Mouse (Mus musculus): Measurements from ENCODE around the gene Efcab1. TPM values are rescaled to one million over a fixed set of nuclear protein-coding genes. Genes with fewer than 3 reads are reported as not detected.
A peak's percentile ranks its signal among the peaks of the same experiment; 100 is the strongest.
"Not testable (repeated sequence)": the region's sequence is repeated elsewhere in the genome, so short reads cannot be mapped to it uniquely, and the experiment has no call there.

Efcab1 gene
- polyA plus RNA-seq, 1 experiment from 2014 or later: 9.0 TPM

GRCm38 (mm10) chr16:14936478-14937166 lies 30.2 kb downstream of the Efcab1 start:
- not testable (repeated sequence) for H3K4me1 ChIP-seq (replicated peaks; ENCODE audit: control insufficient read depth, insufficient read depth, low read length); H3K4me3 ChIP-seq (ENCODE audit: low read depth, low read length); ATAC-seq (replicated peaks; ENCODE audit: low FRiP score, low TSS enrichment, low read depth); DNase-seq (ENCODE audit: low spot score); H3K4me2 ChIP-seq (ENCODE audit: low read length); H3K36me3 ChIP-seq (ENCODE audit: control insufficient read depth, insufficient read depth, low read length); H3K27ac ChIP-seq (ENCODE audit: low read depth); H3K9ac ChIP-seq (ENCODE audit: low read length); H3K9me3 ChIP-seq (ENCODE audit: control insufficient read depth, low read length); H3K27me3 ChIP-seq (replicated peaks; ENCODE audit: control insufficient read depth, insufficient read depth, low read length)
- 47% methylated on average over 6 of the region's 7 CpGs for WGBS

GRCm38 (mm10) chr16:14939552-14939951 lies 33.1 kb downstream of the Efcab1 start:
- Histone ChIP-seq H3K9ac (ENCODE audit: low read length) (no peak overlapping the region), H3K4me1 (replicated peaks; ENCODE audit: control insufficient read depth, insufficient read depth, low read length) (peaks cover 7% of the 10 kb centered on the region; the same call in 1 of the 2 replicates), H3K27me3 (replicated peaks; ENCODE audit: control insufficient read depth, insufficient read depth, low read length) (no peaks in the 10 kb centered on the region), H3K9me3 (ENCODE audit: control insufficient read depth, low read length) (no peaks in the 10 kb centered on the region), H3K4me2 (ENCODE audit: low read length) (no peak overlapping the region), H3K36me3 (ENCODE audit: control insufficient read depth, insufficient read depth, low read length) (no peaks in the 10 kb centered on the region), H3K27ac (ENCODE audit: low read depth) (no peak overlapping the region), H3K4me3 (ENCODE audit: low read depth, low read length) (no peak overlapping the region)
- WGBS: 54% methylated on average over 1 of the region's 1 CpGs
- ATAC-seq (replicated peaks; ENCODE audit: low FRiP score, low TSS enrichment, low read depth): no peak
- no peak for DNase-seq (ENCODE audit: low spot score)

GRCm38 (mm10) chr16:14939994-14940715 lies 33.7 kb downstream of the Efcab1 start:
- 38% methylated on average over 1 of the region's 1 CpGs for WGBS
- Histone ChIP-seq H3K4me1 (replicated peaks; ENCODE audit: control insufficient read depth, insufficient read depth, low read length) (peaks cover 7% of the 10 kb centered on the region; the same call in 1 of the 2 replicates), H3K4me3 (ENCODE audit: low read depth, low read length) (no peak overlapping the region), H3K4me2 (ENCODE audit: low read length) (no peak overlapping the region), H3K27ac (ENCODE audit: low read depth) (0 out of 2 replicates have a peak overlapping the region, but pooled peaks have one; percentile 74), H3K36me3 (ENCODE audit: control insufficient read depth, insufficient read depth, low read length) (no peaks in the 10 kb centered on the region), H3K9me3 (ENCODE audit: control insufficient read depth, low read length) (no peaks in the 10 kb centered on the region), H3K9ac (ENCODE audit: low read length) (no peak overlapping the region), H3K27me3 (replicated peaks; ENCODE audit: control insufficient read depth, insufficient read depth, low read length) (no peaks in the 10 kb centered on the region)
- no peak for ATAC-seq (replicated peaks; ENCODE audit: low FRiP score, low TSS enrichment, low read depth)
- no peak for DNase-seq (ENCODE audit: low spot score)

- 48% methylated on average over 3 of the region's 3 CpGs for WGBS
- Histone ChIP-seq H3K9me3 (ENCODE audit: control insufficient read depth, low read length) (no peaks in the 10 kb centered on the region), H3K4me2 (ENCODE audit: low read length) (no peak overlapping the region), H3K36me3 (ENCODE audit: control insufficient read depth, insufficient read depth, low read length) (no peaks in the 10 kb centered on the region), H3K4me3 (ENCODE audit: low read depth, low read length) (no peak overlapping the region), H3K27me3 (replicated peaks; ENCODE audit: control insufficient read depth, insufficient read depth, low read length) (no peaks in the 10 kb centered on the region), H3K4me1 (replicated peaks; ENCODE audit: control insufficient read depth, insufficient read depth, low read length) (peaks cover 7% of the 10 kb centered on the region; the same call in 1 of the 2 replicates), H3K27ac (ENCODE audit: low read depth) (peak overlapping the region; percentile 74), H3K9ac (ENCODE audit: low read length) (no peak overlapping the region)
- DNase-seq (ENCODE audit: low spot score) (no peak), ATAC-seq (replicated peaks; ENCODE audit: low FRiP score, low TSS enrichment, low read depth) (0 out of 2 replicates have a peak, but pooled peaks have one; percentile 34)
Measured at GRCm38 (mm10) chr16:14940898-14941297, 34.5 kb downstream of the Efcab1 start.

- DNase-seq (ENCODE audit: low spot score): no peak
Measured at GRCm38 (mm10) chr16:14943530-14943929, 37.1 kb downstream of the Efcab1 start.

GRCm38 (mm10) chr16:14947561-14947960 lies 41.2 kb downstream of the Efcab1 start:
- H3K4me2 ChIP-seq (ENCODE audit: low read length); H3K27ac ChIP-seq (ENCODE audit: low read depth); H3K4me3 ChIP-seq (ENCODE audit: low read depth, low read length); H3K4me1 ChIP-seq (replicated peaks; ENCODE audit: control insufficient read depth, insufficient read depth, low read length); ATAC-seq (replicated peaks; ENCODE audit: low FRiP score, low TSS enrichment, low read depth); H3K27me3 ChIP-seq (replicated peaks; ENCODE audit: control insufficient read depth, insufficient read depth, low read length); H3K36me3 ChIP-seq (ENCODE audit: control insufficient read depth, insufficient read depth, low read length); H3K9me3 ChIP-seq (ENCODE audit: control insufficient read depth, low read length); H3K9ac ChIP-seq (ENCODE audit: low read length); DNase-seq (ENCODE audit: low spot score): not testable (repeated sequence)
- WGBS: 96% methylated on average over 2 of the region's 2 CpGs

More at GRCm38 (mm10) chr16:14943530-14943929, 37.1 kb downstream of the Efcab1 start:
- no peak for ATAC-seq (replicated peaks; ENCODE audit: low FRiP score, low TSS enrichment, low read depth)
- H3K4me2 ChIP-seq (ENCODE audit: low read length): no peak overlapping the region
- peaks cover 7% of the 10 kb centered on the region; the same call in 1 of the 2 replicates for H3K4me1 ChIP-seq (replicated peaks; ENCODE audit: control insufficient read depth, insufficient read depth, low read length)
- H3K9ac ChIP-seq (ENCODE audit: low read length): no peak overlapping the region
- no peaks in the 10 kb centered on the region for H3K9me3 ChIP-seq (ENCODE audit: control insufficient read depth, low read length)
- H3K36me3 ChIP-seq (ENCODE audit: control insufficient read depth, insufficient read depth, low read length): no peaks in the 10 kb centered on the region
- WGBS: 79% methylated on average over 2 of the region's 2 CpGs
- H3K27me3 ChIP-seq (replicated peaks; ENCODE audit: control insufficient read depth, insufficient read depth, low read length): no peaks in the 10 kb centered on the region
- H3K27ac ChIP-seq (ENCODE audit: low read depth): no peak overlapping the region
- no peak overlapping the region for H3K4me3 ChIP-seq (ENCODE audit: low read depth, low read length)

- no peaks in the 10 kb centered on the region for H3K36me3 ChIP-seq (ENCODE audit: control insufficient read depth, insufficient read depth, low read length)
- DNase-seq (ENCODE audit: low spot score) (no peak), ATAC-seq (replicated peaks; ENCODE audit: low FRiP score, low TSS enrichment, low read depth) (no peak)
- no peak overlapping the region for H3K4me2 ChIP-seq (ENCODE audit: low read length)
- H3K9ac ChIP-seq (ENCODE audit: low read length): no peak overlapping the region
- no peak overlapping the region for H3K4me3 ChIP-seq (ENCODE audit: low read depth, low read length)
- no peaks in the 10 kb centered on the region for H3K9me3 ChIP-seq (ENCODE audit: control insufficient read depth, low read length)
- 39% methylated on average over 2 of the region's 2 CpGs for WGBS
- no peaks in the 10 kb centered on the region for H3K4me1 ChIP-seq (replicated peaks; ENCODE audit: control insufficient read depth, insufficient read depth, low read length)
- no peak overlapping the region for H3K27ac ChIP-seq (ENCODE audit: low read depth)
- H3K27me3 ChIP-seq (replicated peaks; ENCODE audit: control insufficient read depth, insufficient read depth, low read length): no peaks in the 10 kb centered on the region
Measured at GRCm38 (mm10) chr16:14951894-14952293, 45.5 kb downstream of the Efcab1 start.

GRCm38 (mm10) chr16:14959743-14960142 lies 53.3 kb downstream of the Efcab1 start:
- Histone ChIP-seq H3K4me1 (replicated peaks; ENCODE audit: control insufficient read depth, insufficient read depth, low read length) (no peaks in the 10 kb centered on the region), H3K9ac (ENCODE audit: low read length) (no peak overlapping the region), H3K27ac (ENCODE audit: low read depth) (no peak overlapping the region), H3K9me3 (ENCODE audit: control insufficient read depth, low read length) (0 out of 2 replicates have a peak, but pooled peaks cover 5% of the 10 kb centered on the region), H3K4me2 (ENCODE audit: low read length) (no peak overlapping the region), H3K4me3 (ENCODE audit: low read depth, low read length) (no peak overlapping the region), H3K36me3 (ENCODE audit: control insufficient read depth, insufficient read depth, low read length) (no peaks in the 10 kb centered on the region), H3K27me3 (replicated peaks; ENCODE audit: control insufficient read depth, insufficient read depth, low read length) (no peaks in the 10 kb centered on the region)
- DNase-seq (ENCODE audit: low spot score): no peak
- ATAC-seq (replicated peaks; ENCODE audit: low FRiP score, low TSS enrichment, low read depth): no peak
- 96% methylated on average over 8 of the region's 8 CpGs for WGBS
